Mouse (Mus musculus): ENCODE results near the gene Ghrhr.

Gene Ghrhr

GRCm38 (mm10) chr6:55353711-55354445 lies 22.2 kb upstream of the Ghrhr start:
- no peak for DNase-seq (ENCODE audit: low read depth, low spot score)

DNA sequence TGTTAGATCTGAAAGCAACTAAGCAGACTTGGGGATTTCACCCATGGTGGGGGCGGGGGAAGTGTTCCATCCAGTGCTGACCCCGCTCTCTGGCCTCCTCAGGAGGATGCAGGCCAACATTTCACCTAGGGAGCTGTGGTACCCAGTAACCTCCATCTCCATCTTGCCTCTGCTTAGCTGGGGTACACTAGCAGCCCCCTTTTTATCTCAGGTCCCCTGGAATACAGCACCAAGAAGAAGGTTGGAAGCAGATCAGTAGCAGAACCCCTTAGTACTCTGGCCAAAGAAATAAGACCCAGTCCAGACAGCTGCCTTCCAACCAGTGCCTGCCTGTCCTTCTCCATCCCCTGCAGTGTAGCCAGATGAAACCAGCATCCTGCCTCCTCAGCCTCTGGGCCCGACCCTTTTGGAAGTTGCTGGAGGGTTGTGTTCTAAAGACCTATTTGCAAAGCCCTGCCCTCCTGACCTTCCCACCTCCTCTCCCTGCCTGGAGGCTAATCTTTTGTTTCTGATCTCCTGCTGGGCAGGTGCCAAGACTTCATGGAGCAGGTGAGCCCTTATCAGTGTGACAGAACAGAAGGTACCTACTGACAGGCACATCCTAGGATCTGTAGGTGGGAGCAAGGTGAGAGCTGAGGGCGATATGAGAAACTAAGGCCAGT lies 21.5 kb upstream of the Ghrhr start:
- no peak for DNase-seq (ENCODE audit: low read depth, low spot score)

- DNase-seq (ENCODE audit: low read depth, low spot score): no peak
These were observed 20.5 kb upstream of the Ghrhr start for GRCm38 (mm10) chr6:55355575-55355974.

- no peak for DNase-seq (ENCODE audit: low read depth, low spot score)
These were observed 19.9 kb upstream of the Ghrhr start for GRCm38 (mm10) chr6:55356017-55356703.

GRCm38 (mm10) chr6:55356976-55357635 lies 19.0 kb upstream of the Ghrhr start:
- DNase-seq (ENCODE audit: low read depth, low spot score): no peak

DNA sequence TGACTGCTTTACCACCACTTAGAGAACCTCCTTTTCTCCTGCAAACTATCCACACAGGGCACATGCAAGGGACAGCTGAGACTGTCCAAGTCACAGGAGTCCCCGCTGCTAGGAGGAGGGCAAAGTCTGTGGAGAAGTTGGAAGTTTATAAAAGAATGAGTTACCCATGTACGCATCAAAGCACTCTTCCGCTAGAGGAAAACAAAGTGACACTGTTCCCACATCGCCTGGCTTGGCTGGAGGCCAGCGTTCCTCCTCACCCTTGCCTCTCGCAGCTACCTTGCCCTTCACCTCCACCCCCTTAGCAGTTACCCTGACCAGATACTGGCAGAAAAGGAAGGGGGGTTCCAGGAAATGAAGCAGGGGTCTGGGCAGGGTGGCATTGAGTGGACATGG lies 18.5 kb upstream of the Ghrhr start:
- DNase-seq (ENCODE audit: low read depth, low spot score): no peak

DNA sequence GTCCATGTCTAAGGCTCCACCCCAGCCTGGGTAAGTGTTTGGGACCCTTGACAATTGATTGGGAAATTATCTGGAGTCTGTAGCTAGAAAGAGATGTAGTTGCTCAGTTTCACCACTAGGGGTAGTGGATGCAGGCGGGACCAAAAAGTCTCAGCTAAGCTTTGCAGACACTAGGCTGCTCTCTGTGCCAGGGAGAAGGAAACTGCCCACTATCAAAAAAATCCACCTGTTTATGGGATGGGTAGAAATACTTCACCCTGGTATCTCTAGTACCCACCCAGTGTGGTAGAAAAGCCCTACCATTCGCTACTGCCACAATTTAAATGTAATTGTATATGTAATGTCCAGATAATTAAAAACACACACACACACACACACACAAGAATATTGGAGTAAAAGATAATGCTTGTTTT lies 17.4 kb upstream of the Ghrhr start:
- DNase-seq (ENCODE audit: low read depth, low spot score): peak; percentile 71

GRCm38 (mm10) chr6:55362663-55363062 lies 13.4 kb upstream of the Ghrhr start:
- no peak for DNase-seq (ENCODE audit: low read depth, low spot score)

DNA sequence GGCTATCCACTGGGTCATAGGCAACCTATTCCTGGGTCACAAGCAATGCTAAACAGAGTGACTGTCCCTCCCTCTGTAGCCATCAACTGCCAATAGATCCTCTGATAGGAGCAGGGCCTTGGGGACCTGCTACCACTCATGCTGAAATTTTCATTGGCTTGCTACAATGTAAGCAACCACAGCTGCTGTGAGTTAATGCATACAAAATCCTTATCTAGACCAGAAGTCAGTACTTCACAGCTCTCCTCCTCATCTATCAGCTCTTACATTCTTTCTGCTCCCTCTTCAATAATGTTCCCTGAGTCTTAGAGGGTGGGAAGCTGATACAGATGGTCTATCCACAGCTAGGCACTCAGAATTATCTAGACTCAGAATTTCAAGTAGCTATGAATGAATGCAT lies 9.0 kb upstream of the Ghrhr start:
- no peak for DNase-seq (ENCODE audit: low read depth, low spot score)

DNA sequence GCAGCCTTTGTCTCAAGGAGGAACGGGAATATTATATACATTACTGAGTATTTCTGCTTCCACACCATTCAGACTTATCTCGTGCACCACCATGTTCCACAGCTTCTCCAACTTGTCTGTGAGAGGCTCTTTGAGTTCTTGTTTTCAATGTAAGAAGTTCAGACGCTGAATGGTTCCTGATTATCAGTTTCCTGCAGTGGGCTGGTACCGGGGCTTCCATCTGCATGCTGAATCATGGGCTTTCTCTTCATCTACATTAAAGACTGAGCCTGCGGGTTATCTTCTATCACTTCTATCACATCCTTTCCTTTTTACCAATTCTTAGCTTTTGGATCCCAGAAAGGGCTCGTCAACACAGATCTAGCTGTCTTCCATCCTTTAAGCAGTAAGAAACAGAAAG lies 5.3 kb upstream of the Ghrhr start:
- no peak for DNase-seq (ENCODE audit: low read depth, low spot score)

DNA sequence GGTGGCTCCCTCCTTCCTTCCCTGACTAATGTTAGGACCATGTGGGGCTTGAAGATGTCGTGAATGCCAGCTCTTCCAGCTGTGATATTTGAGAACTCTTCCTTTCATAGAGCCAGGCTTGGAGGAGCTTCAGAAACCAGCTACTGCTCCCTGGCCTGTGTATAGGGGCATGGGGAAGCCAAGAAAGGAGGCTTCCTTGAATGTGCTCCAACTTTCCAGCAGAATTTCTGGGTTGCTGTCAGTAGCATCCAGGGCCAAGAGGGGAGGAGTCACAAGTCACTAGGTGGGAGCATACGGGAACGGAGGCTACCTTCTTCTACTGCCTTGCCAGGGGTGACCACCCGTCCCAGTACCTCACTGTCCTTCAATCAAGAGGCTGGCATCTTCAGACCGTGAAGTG lies 416 bp downstream of the Ghrhr start:
- DNase-seq (ENCODE audit: low read depth, low spot score): no peak

DNA sequence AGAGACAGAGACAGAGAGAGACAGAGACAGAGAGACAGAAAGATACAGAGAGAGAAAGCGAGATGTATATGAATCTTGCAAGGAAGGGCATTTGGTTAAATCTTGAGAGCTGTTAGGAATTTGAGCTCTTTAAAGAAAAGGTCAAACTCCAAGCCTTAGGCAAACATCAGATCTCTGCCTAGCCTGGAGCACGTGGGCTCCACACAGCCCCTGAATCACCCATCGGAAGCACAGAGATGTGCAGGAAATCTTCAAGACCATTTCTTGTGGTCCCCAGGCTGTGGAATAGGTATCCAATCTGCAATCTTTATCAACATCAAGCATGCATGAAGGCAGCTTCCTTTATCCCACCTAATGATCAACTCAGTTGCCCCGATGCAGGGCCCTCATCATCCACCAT lies 1.4 kb downstream of the Ghrhr start:
- no peak for DNase-seq (ENCODE audit: low read depth, low spot score)

GRCm38 (mm10) chr6:55379641-55380335 lies 3.7 kb downstream of the Ghrhr start:
- peak; percentile 54 for DNase-seq (ENCODE audit: low read depth, low spot score)

GRCm38 (mm10) chr6:55381966-55382365 lies 5.9 kb downstream of the Ghrhr start:
- no peak for DNase-seq (ENCODE audit: low read depth, low spot score)

GRCm38 (mm10) chr6:55383897-55384296 lies 7.8 kb downstream of the Ghrhr start:
- peak; percentile 66 for DNase-seq (ENCODE audit: low read depth, low spot score)

DNA sequence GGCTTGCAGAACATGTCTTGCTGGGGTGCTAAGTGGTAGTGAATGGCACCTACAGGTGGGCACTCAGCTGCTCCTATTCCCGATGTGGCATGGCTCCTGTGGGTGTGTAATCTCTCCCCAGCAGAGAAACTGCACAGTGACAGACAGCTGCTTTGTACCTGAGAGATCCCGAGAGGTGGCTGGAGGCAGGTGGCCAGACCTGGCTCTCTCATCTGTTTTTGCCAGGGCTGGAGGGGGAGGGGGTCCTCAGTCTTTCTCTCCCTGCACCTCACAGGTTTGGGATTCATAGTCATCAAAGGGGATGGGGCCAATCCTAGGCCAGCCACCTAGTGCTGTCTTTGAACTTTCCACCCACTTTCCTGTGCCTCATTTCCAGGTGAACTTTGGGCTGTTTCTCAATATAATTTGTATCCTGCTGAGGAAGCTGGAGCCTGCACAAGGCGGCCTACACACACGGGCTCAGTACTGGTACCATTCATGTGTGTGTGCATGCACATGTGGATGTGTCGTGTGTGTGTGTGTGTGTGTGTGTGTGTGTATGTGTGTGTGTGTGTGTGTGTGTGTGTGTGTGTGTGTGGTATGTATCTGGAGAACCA lies 8.4 kb downstream of the Ghrhr start:
- no peak for DNase-seq (ENCODE audit: low read depth, low spot score)

DNA sequence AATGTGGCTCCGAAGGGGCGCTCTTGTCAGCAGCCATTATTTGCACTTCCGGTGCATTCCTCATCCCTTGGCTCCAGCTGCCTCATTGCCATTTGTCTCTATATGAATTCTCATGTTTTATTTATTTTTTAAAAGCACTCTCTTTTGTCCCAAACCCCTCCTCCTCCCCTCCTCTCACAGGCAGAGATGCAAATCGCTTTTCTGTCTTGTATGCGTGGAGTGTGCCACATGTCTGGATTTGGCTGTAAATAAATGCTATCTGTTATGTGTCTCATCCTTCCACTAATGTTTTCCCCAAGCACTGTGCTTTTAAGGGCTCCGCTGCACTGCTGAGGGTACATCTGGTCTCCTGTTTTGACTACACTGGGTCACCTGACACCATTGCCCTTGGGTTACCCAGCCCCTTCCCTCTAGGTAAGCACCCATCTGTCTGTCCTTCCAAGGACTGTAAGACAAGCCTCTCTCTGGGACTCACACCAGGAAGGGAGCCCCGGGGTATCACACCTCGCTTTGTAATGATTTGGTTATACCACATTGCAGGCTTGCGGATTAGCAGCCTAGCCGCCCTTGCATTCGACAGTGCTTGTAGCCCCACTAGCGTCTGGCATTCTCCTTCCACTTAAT lies 12.6 kb downstream of the Ghrhr start:
- DNase-seq (ENCODE audit: low read depth, low spot score): no peak

- no peak for DNase-seq (ENCODE audit: low read depth, low spot score)
These were observed 13.2 kb downstream of the Ghrhr start for GRCm38 (mm10) chr6:55389321-55389720.

- no peak for DNase-seq (ENCODE audit: low read depth, low spot score)
These were observed 15.7 kb downstream of the Ghrhr start for GRCm38 (mm10) chr6:55391814-55392213.

DNA sequence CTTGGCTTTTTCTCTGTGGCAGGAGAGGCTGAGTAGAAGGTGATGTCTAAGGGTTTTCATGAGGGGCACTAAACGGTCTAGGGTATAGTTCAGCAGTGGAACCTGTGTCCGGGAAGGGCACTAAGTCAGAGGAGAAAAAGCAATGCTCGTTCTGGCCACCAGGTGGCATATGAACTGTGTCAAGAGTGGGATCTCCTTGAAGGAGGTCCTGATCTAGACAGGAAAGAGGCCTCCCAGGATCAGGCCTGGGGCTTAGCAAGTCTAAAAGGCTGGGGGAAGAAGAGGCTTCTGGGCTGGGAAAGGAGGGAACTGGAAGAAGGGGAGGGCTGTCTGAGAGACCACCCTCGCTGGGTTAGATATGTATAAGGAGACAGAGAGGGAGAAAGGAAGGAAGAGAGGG lies 16.4 kb downstream of the Ghrhr start:
- peak; percentile 39 for DNase-seq (ENCODE audit: low read depth, low spot score)

DNA sequence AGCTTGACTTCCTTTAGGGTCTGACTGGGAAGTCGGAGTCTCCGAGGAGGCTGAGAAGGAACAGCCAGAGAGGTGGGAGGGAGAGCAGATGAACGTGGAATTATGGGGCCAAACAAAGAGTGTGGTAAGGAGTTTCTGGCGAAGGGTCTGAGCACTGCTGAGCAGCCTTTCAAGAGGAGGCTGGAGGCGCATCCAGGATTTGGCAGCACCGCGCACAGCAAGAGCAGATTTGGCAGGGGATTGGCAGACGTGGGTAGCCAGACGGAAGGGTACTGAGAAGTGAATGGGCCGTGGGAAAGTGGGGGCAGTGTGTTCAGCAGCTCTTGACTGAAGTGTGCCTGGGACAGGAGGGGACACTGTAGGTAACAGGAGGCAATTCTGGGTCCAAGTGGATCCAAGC lies 18.8 kb downstream of the Ghrhr start:
- DNase-seq (ENCODE audit: low read depth, low spot score): no peak

All from c-Kit-negative CD71-positive TER-119-positive erythroid progenitor cells, embryonic 14.5 days (primary cell).